Mouse (Mus musculus) cerebral cortex, adult 2 months (tissue): ENCODE data around the gene Twsg1.

Source experiments
- WGBS: fragments of 180-500 bp; shearing (Covaris S2); methylation state at CpG from one replicate; pipeline ENCODE4 v1.1.7; 2018; 5-methylcytosine and 5-hydroxymethylcytosine counted together

Gene Twsg1

DNA sequence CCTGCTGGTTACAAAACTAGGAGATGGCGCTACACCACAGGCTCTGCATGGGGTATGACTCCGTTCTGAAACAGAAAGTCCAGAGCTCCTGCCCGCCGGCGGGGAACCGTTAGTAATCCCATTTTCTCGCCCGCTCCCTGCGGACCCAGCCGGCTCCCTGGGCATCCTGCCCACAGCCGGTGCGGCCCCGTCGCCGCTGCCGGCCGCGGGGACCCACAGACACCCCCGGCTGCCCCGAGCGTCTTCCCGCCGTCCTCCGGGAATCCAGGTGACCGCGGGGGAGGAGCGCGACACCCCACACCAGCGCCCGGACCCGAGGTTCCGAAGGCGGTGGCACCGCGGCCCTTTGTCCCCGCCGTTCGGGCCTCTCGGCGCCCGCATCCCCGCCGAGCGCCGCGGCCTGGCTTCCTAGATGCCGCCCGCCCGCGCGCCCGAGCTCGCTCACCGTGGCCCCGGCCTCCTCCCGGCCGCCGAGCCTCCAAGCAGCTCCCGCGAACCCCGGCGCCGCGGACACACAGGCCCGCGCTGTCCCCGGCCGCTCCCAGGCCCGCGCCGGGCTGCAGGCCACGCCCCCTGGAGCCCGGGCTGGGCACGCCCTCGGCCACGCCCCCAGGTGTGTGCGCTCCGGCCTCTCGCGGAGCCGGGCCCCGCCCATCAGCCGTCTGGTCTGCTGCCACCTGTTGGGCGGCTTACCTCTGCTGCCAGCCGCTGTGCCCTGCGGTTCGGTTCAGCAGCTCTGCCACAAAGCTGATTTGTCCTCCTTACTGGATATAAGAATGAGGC, at the start of gene Twsg1:
TSS of gene Twsg1 (minus strand) at position 605 of the 783 bp plus-strand sequence.
- under 1% methylated on average over 87 of the region's 87 CpGs for WGBS

DNA sequence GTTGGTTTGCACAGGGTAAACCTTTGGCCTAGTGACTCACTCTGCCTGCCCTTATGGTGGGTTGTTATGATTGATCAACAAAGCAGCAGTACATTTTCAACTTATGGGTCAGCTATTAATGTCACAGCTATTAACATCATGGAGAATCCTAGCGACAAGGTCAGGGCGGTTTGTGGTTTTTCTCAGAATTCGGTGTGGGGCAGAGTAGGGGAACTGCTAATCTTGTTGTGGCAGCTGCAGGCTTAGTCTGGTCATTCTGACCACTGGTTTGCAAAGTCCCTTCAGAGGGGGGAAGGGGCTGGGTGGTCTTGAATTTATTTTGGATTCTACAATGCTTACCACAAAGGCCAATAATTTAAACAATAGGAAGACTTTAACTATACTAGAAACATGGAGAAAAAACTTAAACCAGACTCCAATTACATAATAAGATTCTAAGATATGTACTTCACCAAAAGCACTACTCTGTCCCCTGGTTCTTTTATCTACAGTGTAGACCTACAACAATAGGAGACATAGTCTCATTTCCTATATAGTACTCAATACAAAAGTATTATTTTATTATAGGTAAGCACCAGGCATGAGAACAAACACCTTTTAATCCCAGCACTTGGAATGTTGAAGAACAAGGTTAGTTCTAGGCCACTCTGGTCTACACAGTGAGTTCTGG, 37.3 kb upstream of the Twsg1 start:
- 95% methylated on average over 3 of the region's 3 CpGs for WGBS

GRCm38 (mm10) chr17:65967751-65968150, 16.7 kb upstream of the Twsg1 start:
- 78% methylated on average over 11 of the region's 11 CpGs for WGBS

- 96% methylated on average over 2 of the region's 2 CpGs for WGBS
Measured at GRCm38 (mm10) chr17:65962263-65962662, 11.2 kb upstream of the Twsg1 start.

DNA sequence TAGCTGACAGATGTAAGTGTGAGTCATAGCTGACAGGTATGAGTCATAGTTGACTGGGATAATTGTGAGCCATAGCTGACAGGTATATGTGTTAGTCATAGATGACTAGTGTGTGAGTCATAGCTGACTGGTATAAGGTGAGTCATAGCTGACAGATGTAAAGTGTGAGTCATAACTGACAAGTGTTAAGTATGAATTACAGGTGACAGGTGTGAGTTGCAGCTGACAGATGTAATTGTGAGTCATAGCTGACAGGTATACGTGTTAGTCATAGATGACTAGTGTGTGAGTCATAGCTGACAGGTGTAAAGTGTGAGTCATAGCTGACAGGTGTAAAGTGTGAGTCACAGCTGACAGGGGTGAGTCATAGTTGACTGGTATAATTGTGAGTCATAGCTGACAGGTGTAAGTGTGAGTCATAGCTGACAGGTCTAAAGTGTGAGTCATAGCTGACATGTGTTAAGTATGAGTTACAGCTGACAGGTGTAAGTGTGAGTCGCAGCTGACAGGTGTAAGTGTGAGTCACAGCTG, 10.6 kb upstream of the Twsg1 start:
- WGBS = 57% methylated on average over 2 of the region's 2 CpGs

DNA sequence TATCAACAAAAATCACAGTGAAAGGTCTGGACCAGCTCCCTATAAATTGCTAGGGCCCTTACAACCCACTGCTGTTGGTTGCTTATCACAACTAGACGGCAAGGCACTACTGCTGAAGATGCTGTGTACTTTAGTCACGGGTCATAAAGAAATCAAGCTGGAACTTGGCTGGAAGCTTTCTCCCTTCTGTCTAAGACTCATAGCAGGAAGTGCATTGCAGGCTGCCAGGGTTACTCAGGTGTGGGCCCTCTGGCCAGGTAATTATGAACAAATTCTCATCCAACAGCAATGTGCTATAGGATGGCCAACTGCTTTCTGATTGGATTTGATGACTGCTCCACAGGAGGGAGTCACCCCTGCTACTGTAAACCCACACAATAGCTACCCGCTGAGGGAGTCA, 8.0 kb upstream of the Twsg1 start:
- WGBS = 89% methylated on average over 3 of the region's 3 CpGs

- 53% methylated on average over 1 of the region's 1 CpGs for WGBS
Measured at GRCm38 (mm10) chr17:65958366-65958765, 7.3 kb upstream of the Twsg1 start.

- 52% methylated on average over 8 of the region's 8 CpGs for WGBS
Measured at GRCm38 (mm10) chr17:65957782-65958325, 6.8 kb upstream of the Twsg1 start.

GRCm38 (mm10) chr17:65956993-65957781, 6.2 kb upstream of the Twsg1 start:
- WGBS = 61% methylated on average over 14 of the region's 14 CpGs

- WGBS = 95% methylated on average over 3 of the region's 3 CpGs
Measured at GRCm38 (mm10) chr17:65956140-65956539, 5.1 kb upstream of the Twsg1 start.

DNA sequence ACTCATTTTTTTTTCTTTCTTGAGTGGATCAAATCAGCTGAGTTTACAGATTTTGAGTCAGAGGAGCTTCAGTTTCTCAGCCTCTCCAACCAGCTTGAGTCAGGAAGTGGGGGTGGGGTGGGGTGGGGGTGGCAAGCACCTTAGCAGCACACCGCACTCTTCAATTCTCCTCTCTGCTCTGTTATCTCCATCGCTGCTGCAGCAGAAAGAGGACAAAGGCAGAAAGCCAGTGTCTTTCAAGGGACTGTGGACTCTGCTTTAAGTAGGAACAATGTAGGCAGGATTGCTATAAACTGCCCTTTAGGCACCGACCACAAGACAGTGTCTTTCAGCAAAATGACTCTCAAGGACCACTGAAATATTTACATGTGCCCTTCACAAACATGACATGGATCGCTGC, 2.9 kb upstream of the Twsg1 start:
- WGBS = 59% methylated on average over 4 of the region's 4 CpGs

DNA sequence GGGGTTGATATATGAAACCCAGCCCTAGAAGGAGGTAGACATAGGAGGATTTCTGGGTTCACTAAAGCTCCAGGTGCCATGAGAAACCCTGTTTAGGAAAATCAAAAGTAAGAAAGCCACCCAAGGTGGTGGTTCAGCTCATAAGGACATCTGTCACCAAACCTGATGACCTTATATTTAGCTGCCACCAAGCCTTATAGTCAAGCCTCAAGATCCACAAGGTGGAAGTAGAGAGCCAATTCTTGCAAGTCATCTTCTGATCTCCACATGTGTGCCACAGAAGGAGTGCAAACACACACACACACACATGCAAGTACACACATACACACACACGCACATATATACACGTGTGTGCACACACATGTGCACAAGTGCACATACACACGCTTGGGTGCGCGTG, 1.1 kb upstream of the Twsg1 start:
- 81% methylated on average over 5 of the region's 5 CpGs for WGBS

DNA sequence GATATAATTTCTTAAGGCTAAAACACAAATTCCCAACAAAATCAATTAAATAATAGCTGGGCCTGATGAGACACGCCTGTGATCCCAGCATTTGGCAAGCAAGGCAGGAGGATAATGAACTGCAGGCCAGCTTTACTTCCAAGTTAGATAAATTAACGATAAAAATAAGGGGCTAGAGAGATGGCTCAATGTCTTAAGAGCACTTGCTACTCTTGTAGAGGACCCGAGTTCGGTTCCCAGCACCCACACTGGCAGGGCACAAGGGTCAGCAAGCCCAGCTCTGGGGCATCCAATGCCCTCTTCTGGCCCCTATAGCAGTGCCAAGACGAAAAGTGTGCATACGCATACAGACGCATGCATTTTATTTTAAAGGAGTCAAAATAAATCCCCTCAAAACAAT, 843 bp downstream of the Twsg1 start:
- WGBS = 22% methylated on average over 7 of the region's 7 CpGs

GRCm38 (mm10) chr17:65947307-65947706, 3.7 kb downstream of the Twsg1 start:
- 73% methylated on average over 8 of the region's 8 CpGs for WGBS

GRCm38 (mm10) chr17:65945420-65945819, 5.6 kb downstream of the Twsg1 start:
- WGBS = 93% methylated on average over 2 of the region's 2 CpGs

DNA sequence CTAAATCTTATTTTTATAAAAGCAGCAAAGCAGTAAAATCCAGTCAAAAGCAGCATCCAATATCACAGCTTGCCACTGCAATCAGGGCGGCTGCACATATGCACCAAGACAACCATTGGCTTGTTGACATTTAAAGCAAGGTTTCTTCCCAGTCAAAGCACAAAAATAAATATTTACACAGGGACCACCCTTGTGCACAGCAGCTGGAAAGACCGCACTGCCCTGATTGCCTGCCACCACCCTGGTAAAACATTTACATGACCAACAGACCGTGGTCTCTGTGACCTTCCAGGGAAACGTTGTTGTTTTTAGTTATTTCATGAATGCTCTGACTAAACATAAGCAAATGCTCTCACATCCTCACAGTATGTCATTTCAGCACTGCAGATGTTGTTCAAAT, 8.6 kb downstream of the Twsg1 start:
- WGBS = 71% methylated on average over 4 of the region's 4 CpGs

- WGBS = 90% methylated on average over 6 of the region's 6 CpGs
Measured at GRCm38 (mm10) chr17:65941275-65941674, 9.8 kb downstream of the Twsg1 start.

GRCm38 (mm10) chr17:65940221-65940620, 10.8 kb downstream of the Twsg1 start:
- WGBS = 66% methylated on average over 12 of the region's 12 CpGs

DNA sequence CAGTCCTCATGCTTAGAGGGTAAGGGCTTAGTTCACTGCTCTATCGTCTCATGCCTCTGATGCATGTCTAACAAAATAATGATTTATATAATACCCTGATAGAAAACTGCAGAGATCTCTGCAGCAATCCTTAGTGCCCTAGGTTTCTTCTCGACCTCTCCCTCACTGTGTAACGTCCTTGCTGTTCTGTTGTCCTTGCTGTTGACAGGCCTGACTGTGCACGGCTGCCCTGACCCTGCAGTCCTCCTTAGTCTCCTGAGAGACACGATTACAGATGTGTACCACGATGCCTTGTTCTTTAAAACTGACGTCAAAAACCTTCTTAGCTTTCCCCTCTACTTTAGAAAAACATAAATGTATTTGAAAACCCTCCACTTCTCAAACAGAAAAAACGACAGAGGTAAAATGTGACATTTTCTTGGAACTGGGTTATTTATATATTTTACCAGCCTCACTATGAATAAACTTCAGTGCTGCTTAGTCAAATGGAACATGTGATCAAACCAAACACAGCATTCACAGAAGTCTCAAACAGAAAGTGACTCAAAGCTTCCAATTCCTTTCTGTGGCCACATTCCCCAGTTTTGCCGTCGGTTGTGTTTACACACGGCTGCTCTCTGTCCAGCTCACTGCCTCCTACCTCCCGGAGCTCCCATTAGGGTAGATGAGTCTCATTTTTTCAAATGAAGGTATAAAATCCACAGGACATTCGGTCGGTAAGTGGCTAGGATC, 11.4 kb downstream of the Twsg1 start:
- WGBS = 44% methylated on average over 14 of the region's 14 CpGs

- 76% methylated on average over 9 of the region's 9 CpGs for WGBS
Measured at GRCm38 (mm10) chr17:65937671-65938070, 13.4 kb downstream of the Twsg1 start.

GRCm38 (mm10) chr17:65933741-65934140, 17.3 kb downstream of the Twsg1 start:
- 99% methylated on average over 2 of the region's 2 CpGs for WGBS
